ENCODE assay signal across 8 mouse cellular contexts in the genomic region with DNA sequence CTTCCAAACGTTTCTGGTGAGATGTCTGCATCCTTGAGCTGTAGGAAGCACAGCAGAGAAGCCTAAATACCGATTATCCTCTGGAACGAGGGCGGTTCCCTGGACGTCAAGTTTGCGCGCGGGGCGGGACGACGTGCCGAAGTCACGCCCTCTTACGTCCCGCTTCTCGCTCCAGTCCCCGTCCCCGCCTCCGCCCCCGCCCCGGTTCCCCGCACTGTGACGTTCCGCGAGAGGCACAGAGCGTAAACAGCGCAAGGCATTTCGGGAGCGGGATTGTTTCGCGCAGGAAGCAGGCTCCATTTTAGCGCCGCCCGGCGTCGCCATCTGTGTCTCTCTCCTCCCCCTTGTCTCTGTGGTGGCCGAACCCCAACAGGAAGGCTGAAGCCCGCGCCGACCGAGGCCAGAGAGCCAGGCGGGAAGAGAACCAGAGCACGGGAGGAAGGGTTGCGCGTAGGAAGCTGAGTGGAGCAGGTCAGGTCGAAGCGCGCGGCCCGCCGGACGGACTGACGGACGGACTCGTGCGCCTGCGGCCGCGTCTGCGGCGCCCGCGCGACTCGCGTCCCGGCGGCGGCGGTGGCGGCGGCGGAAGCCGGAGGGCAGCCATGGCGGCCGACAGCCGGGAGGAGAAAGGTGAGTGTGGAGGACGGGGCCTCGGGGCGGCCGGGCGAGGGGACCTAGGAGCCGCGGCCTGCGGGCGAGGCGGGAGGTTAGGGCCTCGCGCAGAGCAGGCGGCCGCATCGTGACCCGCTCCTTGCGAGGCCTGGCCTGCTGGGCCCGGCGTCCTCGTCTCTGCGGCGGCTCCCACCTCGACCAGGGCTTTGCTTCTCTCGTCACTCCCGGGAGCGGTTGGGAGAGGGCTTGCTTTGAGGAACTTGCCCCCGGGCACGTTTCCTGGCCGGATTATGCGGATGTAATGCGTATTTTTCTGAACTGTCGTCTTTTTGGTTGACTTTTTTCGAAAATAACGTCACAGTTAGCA. TPM values are rescaled to one million over a fixed set of nuclear protein-coding genes. Genes with fewer than 3 reads are reported as not detected.
DNase-seq lines count a peak whose midpoint lies in the region; ATAC-seq and TF ChIP-seq lines count a peak whose summit lies in the region.

TSS of gene Ythdc1 (plus strand) at position 260 of the 979 bp plus-strand sequence.

- no peaks in the 10 kb centered on the region for H3K9me3 ChIP-seq in hindbrain, embryonic 13.5 days

- no peaks in the 10 kb centered on the region for H3K36me3 ChIP-seq in hindbrain, embryonic 13.5 days

- peak; percentile 86 for DNase-seq in Patski (ENCODE audit: low read depth, low spot score)
- DNase-seq in cerebellum, postnatal 14 days: peak; percentile 96
- peak; percentile 87 to 90 for DNase-seq in frontal cortex, postnatal 14 days (ENCODE audit: low spot score in 2 of 2)
- DNase-seq in layer of hippocampus, postnatal 25 days (ENCODE audit: extremely low spot score in 1 of 2, low spot score in 1 of 2): peak; percentile 89 to 90
- DNase-seq in lung, postnatal 25 days (ENCODE audit: low spot score): peak; percentile 94
- DNase-seq in retina, embryonic 14.5 days (ENCODE audit: low spot score): peak; percentile 95
- peak; percentile 93 for DNase-seq in thymus, postnatal 4 days

- H3K27ac ChIP-seq in hindbrain, embryonic 13.5 days: peak within 1 kb of the TSS; percentile 99

- H3K4me3 ChIP-seq in hindbrain, embryonic 13.5 days: peak within 1 kb of the TSS; percentile 94

- ATAC-seq in Patski: peak; percentile 99
- ATAC-seq in hindbrain, embryonic 13.5 days (ENCODE audit: low FRiP score): peak; percentile 99

- H3K4me2 ChIP-seq in hindbrain, embryonic 13.5 days: peak within 1 kb of the TSS; percentile 81

- CTCF ChIA-PET in Patski (lab: Charles Lee): no interaction called here

- in situ Hi-C loops in Patski (cut with MboI; ENCODE audit: low pct_unique_long_range_greater_than_20kb): loop anchor here (25.0 kb wide), 1 partner anchor 1758 kb away; the partner anchor contains the start of genes Rufy3 and Utp3

- POLR2A ChIA-PET in Patski (lab: Charles Lee): no interaction called here

- WGBS in hindbrain, embryonic 13.5 days: under 1% methylated on average over 70 of the region's 111 CpGs

- no peaks in the 10 kb centered on the region for H3K27me3 ChIP-seq in Patski
- no peaks in the 10 kb centered on the region for H3K27me3 ChIP-seq in hindbrain, embryonic 13.5 days

- TF ChIP-seq CTCF in Patski (IDR thresholded peaks at IDR 0.05): no peak

- H3K4me1 ChIP-seq in hindbrain, embryonic 13.5 days (replicated peaks): peaks cover 8% of the 10 kb centered on the region

- H3K9ac ChIP-seq in hindbrain, embryonic 13.5 days: peak within 1 kb of the TSS; percentile 98

RNA-seq across cellular contexts. Expression of gene Ythdc1, which starts in this region (rescaled TPM):
- polyA plus RNA-seq in Patski (2021): 60.4 TPM
- 41.0 and 42.4 TPM in 2 replicates for polyA plus RNA-seq in hindbrain, embryonic 13.5 days (2015; fragmentation: Nextera tagmentation; extraction: Ambion mirVana)
- 10 to 100 TPM; 53.6 to 59.6 TPM for total RNA-seq in layer of hippocampus, postnatal 25 days (2021)

Comparison
In these comparisons a context has a peak if more than half of its experiments do, and no peak if none do; other contexts are left out.
1. Peak in every context shown above with its lines: DNase-seq, ATAC-seq, H3K4me3 ChIP-seq and H3K27ac ChIP-seq.